15 mouse cellular contexts compared by ENCODE assay signal in genomic region chr11:88431363-88432269, GRCm38 (mm10).
DNase-seq lines count a peak whose midpoint lies in the region; ATAC-seq lines count a peak whose summit lies in the region.
"Had no signal": no experiment of that assay in that cellular context is flagged by ENCODE, and none has a peak within 500 bp of the region (broad histone marks: within the 10 kb centered on the region; RNA-seq: fewer than 3 reads in every experiment).

No protein-coding gene starts in this region.

- ATAC-seq in heart, embryonic 16.5 days (replicated peaks; ENCODE audit: extremely low read depth, insufficient read depth, low FRiP score) = no peak
- peak; percentile 77 for ATAC-seq in embryonic facial prominence, embryonic 15.5 days (ENCODE audit: insufficient number of reproducible peaks, low FRiP score, low TSS enrichment, low read depth)
- ATAC-seq in hindbrain, embryonic 12.5 days (ENCODE audit: low FRiP score) = peak; percentile 51; the same call in 1 of the 2 replicates
- no peak for ATAC-seq in midbrain, embryonic 16.5 days
- no peak for ATAC-seq in erythroblast, adult 5-6 weeks (replicated peaks; ENCODE audit: low FRiP score, poor library complexity, severe bottlenecking)

- no peaks in the 10 kb centered on the region for H3K27me3 ChIP-seq in heart, embryonic 16.5 days (ENCODE audit: control insufficient read depth, insufficient read depth, low read length)
- no peaks in the 10 kb centered on the region for H3K27me3 ChIP-seq in embryonic facial prominence, embryonic 15.5 days
- no peaks in the 10 kb centered on the region for H3K27me3 ChIP-seq in hindbrain, embryonic 12.5 days
- no peaks in the 10 kb centered on the region for H3K27me3 ChIP-seq in midbrain, embryonic 16.5 days (ENCODE audit: control insufficient read depth, insufficient read depth, low read depth, low read length)
- H3K27me3 ChIP-seq: liver, embryonic 13.5 days; neural tube, embryonic 12.5 days had no signal

- H3K36me3 ChIP-seq in heart, embryonic 16.5 days (ENCODE audit: control insufficient read depth, insufficient read depth) = peaks cover 3% of the 10 kb centered on the region; the same call in 1 of the 2 replicates
- no peaks in the 10 kb centered on the region for H3K36me3 ChIP-seq in embryonic facial prominence, embryonic 15.5 days
- no peaks in the 10 kb centered on the region for H3K36me3 ChIP-seq in hindbrain, embryonic 12.5 days
- no peaks in the 10 kb centered on the region for H3K36me3 ChIP-seq in midbrain, embryonic 16.5 days (ENCODE audit: control insufficient read depth, insufficient read depth, low read length)
- H3K36me3 ChIP-seq: liver, embryonic 13.5 days had no signal

- 75% methylated on average over 22 of the region's 22 CpGs for WGBS in heart, embryonic 16.5 days
- WGBS in embryonic facial prominence, embryonic 15.5 days = 50% methylated on average over 22 of the region's 22 CpGs
- whole genome bisulfite sequencing in hindbrain, embryonic 12.5 days = 53% methylated on average over 22 of the region's 22 CpGs
- WGBS in midbrain, embryonic 16.5 days = 23% methylated on average over 22 of the region's 22 CpGs

- H3K4me2 ChIP-seq in heart, embryonic 16.5 days (ENCODE audit: low read depth, low read length) = no peak overlapping the region
- H3K4me2 ChIP-seq in embryonic facial prominence, embryonic 15.5 days (replicated peaks) = no peak overlapping the region
- H3K4me2 ChIP-seq in hindbrain, embryonic 12.5 days (replicated peaks) = no peak overlapping the region
- peak overlapping the region; percentile 25 for H3K4me2 ChIP-seq in midbrain, embryonic 16.5 days (ENCODE audit: low read length)
- H3K4me2 ChIP-seq: liver, embryonic 13.5 days; neural tube, embryonic 12.5 days had no signal

- DNase-seq in heart, postnatal 10 days = no peak
- DNase-seq in adipocyte (ENCODE audit: low spot score) = no peak
- no peak for DNase-seq in heart, postnatal 36 days
- DNase-seq: B cell, adult 2 months; kidney, postnatal 36 days; liver, embryonic 13.5 days; right cerebral cortex, postnatal 14 days; thymus, postnatal 25 days had no signal

- peaks cover 17% of the 10 kb centered on the region for H3K4me1 ChIP-seq in heart, embryonic 16.5 days (ENCODE audit: control insufficient read depth, insufficient read depth, low read length)
- peaks cover 31% of the 10 kb centered on the region for H3K4me1 ChIP-seq in embryonic facial prominence, embryonic 15.5 days
- H3K4me1 ChIP-seq in hindbrain, embryonic 12.5 days = peaks cover 54% of the 10 kb centered on the region
- H3K4me1 ChIP-seq in midbrain, embryonic 16.5 days (ENCODE audit: control insufficient read depth, insufficient read depth, low read length) = peaks cover 28% of the 10 kb centered on the region

- no peak overlapping the region for H3K4me3 ChIP-seq in heart, embryonic 16.5 days (ENCODE audit: low read length)
- no peak overlapping the region for H3K4me3 ChIP-seq in embryonic facial prominence, embryonic 15.5 days (replicated peaks)
- H3K4me3 ChIP-seq in hindbrain, embryonic 12.5 days = no peak overlapping the region
- H3K4me3 ChIP-seq in midbrain, embryonic 16.5 days (ENCODE audit: low read depth, low read length) = no peak overlapping the region
- H3K4me3 ChIP-seq: liver, embryonic 13.5 days; neural tube, embryonic 12.5 days had no signal

- peak overlapping the region; percentile 21; the same call in 1 of the 2 replicates for H3K9ac ChIP-seq in heart, embryonic 16.5 days (ENCODE audit: low read length)
- H3K9ac ChIP-seq in embryonic facial prominence, embryonic 15.5 days = no peak overlapping the region
- H3K9ac ChIP-seq in hindbrain, embryonic 12.5 days = peak overlapping the region; percentile 39
- 0 out of 2 replicates have a peak overlapping the region, but pooled peaks have one; percentile 24 for H3K9ac ChIP-seq in midbrain, embryonic 16.5 days (ENCODE audit: low read depth, low read length)
- H3K9ac ChIP-seq: liver, embryonic 13.5 days; neural tube, embryonic 12.5 days had no signal

- H3K9me3 ChIP-seq in heart, embryonic 16.5 days (replicated peaks; ENCODE audit: control insufficient read depth, low read length) = 0 out of 2 replicates have a peak, but pooled peaks cover 3% of the 10 kb centered on the region
- H3K9me3 ChIP-seq in embryonic facial prominence, embryonic 15.5 days (replicated peaks) = no peaks in the 10 kb centered on the region
- H3K9me3 ChIP-seq in hindbrain, embryonic 12.5 days (replicated peaks) = no peaks in the 10 kb centered on the region
- no peaks in the 10 kb centered on the region for H3K9me3 ChIP-seq in midbrain, embryonic 16.5 days (replicated peaks; ENCODE audit: control insufficient read depth, low read length, poor library complexity, severe bottlenecking)
- H3K9me3 ChIP-seq: G1E; liver, embryonic 13.5 days; neural tube, embryonic 12.5 days had no signal

- H3K27ac ChIP-seq in heart, embryonic 16.5 days (ENCODE audit: low read length) = no peak overlapping the region; the same call in 1 of the 2 replicates
- peak overlapping the region; percentile 55; the same call in 1 of the 2 replicates for H3K27ac ChIP-seq in embryonic facial prominence, embryonic 15.5 days (replicated peaks)
- peak overlapping the region; percentile 84 for H3K27ac ChIP-seq in hindbrain, embryonic 12.5 days
- H3K27ac ChIP-seq in midbrain, embryonic 16.5 days (ENCODE audit: low read length) = peak overlapping the region; percentile 61
- H3K27ac ChIP-seq: liver, embryonic 13.5 days; neural tube, embryonic 12.5 days had no signal

- intact Hi-C loops in heart, postnatal 10 days (cut with DNase I) = no loop called here
- intact Hi-C loops in heart, postnatal 36 days (cut with DNase I) = no loop called here

Comparison
In these comparisons a context has a peak if more than half of its experiments do, and no peak if none do; other contexts are left out.
1. ATAC-seq: peak in embryonic facial prominence, embryonic 15.5 days (single experiment) and hindbrain, embryonic 12.5 days (single experiment); none in heart, embryonic 16.5 days (single experiment), midbrain, embryonic 16.5 days (single experiment) and erythroblast, adult 5-6 weeks (single experiment).